Mouse (Mus musculus): ENCODE results near the gene Prr12.

Gene Prr12

DNA sequence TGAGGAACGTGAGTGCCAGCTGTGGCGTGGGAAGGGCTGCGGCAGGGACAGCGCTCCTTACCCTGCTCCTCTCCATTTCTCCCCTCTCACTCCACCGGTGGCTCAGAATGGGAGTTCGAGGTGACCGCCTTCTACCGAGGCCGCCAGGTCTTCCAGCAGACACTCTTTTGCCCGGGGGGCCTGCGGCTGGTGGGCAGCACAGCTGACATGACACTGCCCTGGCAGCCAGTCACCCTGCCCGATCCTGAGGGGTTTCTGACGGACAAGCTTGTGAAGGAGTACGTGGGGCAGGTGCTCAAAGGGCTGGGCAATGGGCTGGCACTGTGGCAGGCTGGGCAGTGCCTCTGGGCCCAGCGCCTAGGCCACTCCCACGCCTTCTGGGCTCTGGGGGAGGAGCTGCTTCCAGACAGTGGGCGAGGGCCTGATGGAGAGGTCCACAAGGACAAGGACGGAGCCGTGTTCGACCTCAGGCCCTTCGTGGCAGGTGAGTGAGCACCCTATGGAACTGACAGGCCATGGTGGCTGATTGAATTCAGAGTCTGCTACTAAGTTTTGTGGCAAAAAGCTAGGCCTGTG is 52.1 kb downstream of the Prr12 start:
- no peak for DNase-seq (ENCODE audit: low read depth, low spot score)

GRCm38 (mm10) chr7:44999753-45000152 is 52.9 kb downstream of the Prr12 start:
- no peak for DNase-seq (ENCODE audit: low read depth, low spot score)

DNA sequence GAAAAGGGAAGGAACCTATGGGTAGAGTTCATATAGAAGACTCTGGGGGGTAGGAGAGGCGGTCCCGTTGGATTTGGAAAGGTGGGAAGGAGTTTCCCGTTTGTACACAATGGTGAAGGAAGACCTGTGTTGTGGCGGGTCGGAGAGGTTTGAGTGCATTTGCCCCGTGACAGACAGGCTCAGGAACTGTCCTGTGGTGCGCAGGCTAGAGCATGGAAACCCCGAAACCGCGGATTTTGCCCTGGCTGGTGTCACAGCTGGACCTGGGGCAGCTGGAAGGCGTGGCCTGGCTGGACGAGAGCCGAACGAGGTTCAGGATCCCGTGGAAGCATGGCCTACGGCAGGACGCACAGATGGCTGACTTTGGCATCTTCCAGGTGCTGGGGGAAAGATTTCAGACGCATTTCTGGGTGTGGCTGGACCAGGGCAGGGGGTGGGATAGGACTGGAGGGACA is 54.2 kb downstream of the Prr12 start, which contains the start of gene Bcl2l12:
Gene Bcl2l12, minus strand, starts transcription at position 212 of the 455 bp plus-strand sequence.
- peak; percentile 40 for DNase-seq (ENCODE audit: low read depth, low spot score)

GRCm38 (mm10) chr7:44997940-44998428 is 54.7 kb downstream of the Prr12 start:
- DNase-seq (ENCODE audit: low read depth, low spot score), result no peak

- peak; percentile 99 for DNase-seq (ENCODE audit: low read depth, low spot score)
Observed at GRCm38 (mm10) chr7:44997231-44997939, 55.3 kb downstream of the Prr12 start, which contains the start of gene Irf3. Gene Irf3, plus strand, starts transcription at chr7:44997648.

DNA sequence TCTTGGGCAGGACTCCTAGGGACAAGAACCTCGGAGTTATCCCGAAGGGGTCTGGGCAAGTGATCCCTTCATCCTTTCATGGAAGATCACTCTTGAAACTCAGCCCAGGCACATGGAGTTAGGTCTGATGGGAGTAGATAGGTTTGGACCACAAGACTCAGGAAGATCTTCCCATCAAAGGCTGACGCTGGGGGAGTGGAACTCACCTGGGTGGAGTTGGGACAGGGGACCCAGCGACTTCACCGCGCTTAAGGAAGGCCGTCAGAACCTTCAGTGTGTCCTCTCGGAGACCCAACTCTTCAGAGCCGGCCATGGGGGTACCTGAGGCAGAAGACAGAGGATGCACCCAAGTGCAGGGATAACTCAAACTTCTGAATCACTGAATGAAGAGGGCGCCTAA is 56.0 kb downstream of the Prr12 start:
- peak; percentile 25 for DNase-seq (ENCODE audit: low read depth, low spot score)

- peak; percentile 44 for DNase-seq (ENCODE audit: low read depth, low spot score)
Observed at GRCm38 (mm10) chr7:44986879-44987718, 65.6 kb downstream of the Prr12 start.

- DNase-seq (ENCODE audit: low read depth, low spot score), result peak; percentile 98
Observed at GRCm38 (mm10) chr7:44986192-44986878, 66.3 kb downstream of the Prr12 start, which contains the start of gene Prmt1. Gene Prmt1, minus strand, starts transcription at chr7:44986568.

- DNase-seq (ENCODE audit: low read depth, low spot score), result peak; percentile 69
Observed at GRCm38 (mm10) chr7:44985595-44986191, 67.0 kb downstream of the Prr12 start.

GRCm38 (mm10) chr7:44984833-44985164 is 67.9 kb downstream of the Prr12 start:
- no peak for DNase-seq (ENCODE audit: low read depth, low spot score)

- DNase-seq (ENCODE audit: low read depth, low spot score), result no peak
Observed at GRCm38 (mm10) chr7:44983944-44984832, 68.5 kb downstream of the Prr12 start.

DNA sequence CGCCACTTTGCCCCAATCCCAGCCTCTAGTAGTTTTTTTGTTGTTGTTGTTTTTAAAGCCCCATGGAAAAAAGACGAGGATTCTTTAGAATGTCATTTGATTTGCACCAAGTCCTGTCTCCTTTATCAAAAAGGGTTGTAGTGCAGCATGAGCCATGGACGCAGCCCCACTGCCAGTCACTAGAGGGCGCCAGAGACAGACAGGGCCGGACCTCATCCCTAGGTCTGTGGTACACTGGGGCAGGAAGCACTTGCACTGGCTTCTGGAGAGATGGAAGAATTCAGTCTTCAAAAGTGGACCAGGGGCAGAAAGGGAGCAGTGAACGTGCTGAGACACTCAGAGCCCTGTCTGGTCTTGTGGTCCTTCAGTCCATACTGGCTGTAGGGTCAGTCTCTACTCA is 69.6 kb downstream of the Prr12 start:
- DNase-seq (ENCODE audit: low read depth, low spot score), result peak; percentile 92

DNA sequence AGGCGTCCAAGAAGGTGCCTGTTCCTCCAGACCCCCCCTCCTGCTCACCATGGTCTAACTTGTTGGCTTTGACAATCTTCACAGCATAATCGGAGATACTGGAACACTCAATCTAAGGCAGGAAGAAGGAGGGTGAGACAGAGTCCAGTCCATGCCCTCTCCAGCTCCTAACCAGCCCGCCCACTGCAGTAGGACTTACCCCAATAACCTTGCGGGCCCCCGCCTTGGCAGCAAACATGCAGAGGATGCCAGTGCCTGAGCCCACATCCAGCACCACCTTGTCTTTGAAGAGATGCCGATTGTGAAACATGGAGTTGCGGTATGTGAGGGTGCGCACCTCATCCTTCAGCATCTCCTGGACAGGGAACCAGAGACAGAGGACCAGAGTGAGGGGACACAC is 71.1 kb downstream of the Prr12 start:
- DNase-seq (ENCODE audit: low read depth, low spot score), result no peak

DNA sequence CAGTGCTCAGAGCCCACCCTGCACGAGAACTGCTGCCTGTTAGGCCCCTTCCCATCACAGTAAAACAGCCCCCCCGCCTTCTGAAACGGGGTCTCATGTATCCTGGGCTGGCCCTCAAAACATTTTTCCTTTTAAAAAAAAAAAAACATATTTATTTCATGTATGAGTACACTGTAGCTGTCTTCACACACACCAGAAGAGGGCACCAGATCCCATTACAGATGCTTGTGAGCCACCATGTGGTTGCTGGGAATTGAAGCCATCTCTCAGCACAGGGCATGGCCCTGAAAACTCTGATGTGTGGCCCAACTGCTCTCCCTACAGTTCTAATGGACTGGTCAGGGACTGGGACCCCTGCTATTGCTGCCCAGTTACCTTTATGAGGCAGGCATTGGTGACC is 74.4 kb downstream of the Prr12 start:
- no peak for DNase-seq (ENCODE audit: low read depth, low spot score)

Data from CD4-positive, CD25-positive, alpha-beta regulatory T cell, adult 2 months (primary cell).